Mouse (Mus musculus): ENCODE results near the gene Rem2.

GRCm38 (mm10) chr14:54494234-54494633 is 18.3 kb downstream of the Rem2 start:
- TF ChIP-seq TAL1 (IDR thresholded peaks at IDR 0.05; ENCODE audit: low read length) (no peak), GATA1 (IDR thresholded peaks at IDR 0.05; ENCODE audit: low read length) (no peak)

Measured in erythroblast, embryonic 14.5 days (primary cell).